ENCODE assay signal across 9 mouse cellular contexts in genomic region chr4:120074061-120074460, GRCm38 (mm10). TPM values are rescaled to one million over a fixed set of nuclear protein-coding genes. Genes with fewer than 3 reads are reported as not detected.
A peak's percentile ranks its signal among the peaks of the same experiment; 100 is the strongest.
DNase-seq lines count a peak whose midpoint lies in the region; ATAC-seq and TF ChIP-seq lines count a peak whose summit lies in the region.
"Had no signal": no experiment of that assay in that cellular context is flagged by ENCODE, and none has a peak within 500 bp of the region (broad histone marks: within the 10 kb centered on the region; RNA-seq: fewer than 3 reads in every experiment).

No protein-coding gene starts in this region.

- no peak for ATAC-seq in midbrain, embryonic 11.5 days (ENCODE audit: low FRiP score)
- peak; percentile 74 for ATAC-seq in midbrain, postnatal 0 days (ENCODE audit: low FRiP score)

- H3K4me3 ChIP-seq in midbrain, embryonic 11.5 days (ENCODE audit: low read depth, low read length), result no peak overlapping the region
- no peak overlapping the region for H3K4me3 ChIP-seq in midbrain, embryonic 10.5 days
- H3K4me3 ChIP-seq in layer of hippocampus, adult 2 months, result no peak overlapping the region
- no peak overlapping the region for H3K4me3 ChIP-seq in midbrain, postnatal 0 days (ENCODE audit: low read depth, low read length)

- no peak overlapping the region for H3K4me2 ChIP-seq in midbrain, embryonic 11.5 days
- no peak overlapping the region for H3K4me2 ChIP-seq in midbrain, postnatal 0 days (ENCODE audit: low read depth, low read length, poor library complexity, severe bottlenecking)

- no peak overlapping the region for H3K9ac ChIP-seq in midbrain, embryonic 11.5 days (ENCODE audit: low read length)
- H3K9ac ChIP-seq in midbrain, postnatal 0 days (replicated peaks; ENCODE audit: low read length, poor library complexity, severe bottlenecking), result no peak overlapping the region
- H3K9ac ChIP-seq: liver, embryonic 14.5 days had no signal

- H3K36me3 ChIP-seq in midbrain, embryonic 11.5 days (ENCODE audit: control insufficient read depth, insufficient read depth, low read length), result no peaks in the 10 kb centered on the region
- no peaks in the 10 kb centered on the region for H3K36me3 ChIP-seq in midbrain, embryonic 10.5 days
- no peaks in the 10 kb centered on the region for H3K36me3 ChIP-seq in midbrain, postnatal 0 days (ENCODE audit: insufficient read depth, low read length)

- no peaks in the 10 kb centered on the region for H3K9me3 ChIP-seq in midbrain, embryonic 11.5 days (ENCODE audit: control insufficient read depth, low read length)
- H3K9me3 ChIP-seq in midbrain, embryonic 10.5 days (replicated peaks), result no peaks in the 10 kb centered on the region
- no peaks in the 10 kb centered on the region for H3K9me3 ChIP-seq in midbrain, postnatal 0 days (ENCODE audit: low read length)

- DNase-seq in cerebellum, adult 11-12 months, result peak; percentile 34
- no peak for DNase-seq in cerebellum, postnatal 36 days
- peak; percentile 57 for DNase-seq in midbrain, embryonic 11.5 days (ENCODE audit: low spot score, missing footprints)
- no peak for DNase-seq in midbrain, embryonic 10.5 days (ENCODE audit: low spot score)
- peak; percentile 48 to 74 for DNase-seq in layer of hippocampus, adult 2 months (ENCODE audit: low spot score in 2 of 2)
- DNase-seq in midbrain, postnatal 0 days (ENCODE audit: low spot score), result peak; percentile 76
- DNase-seq in urinary bladder, adult 18-20 months (ENCODE audit: low spot score in 2 of 2), result no peak
- DNase-seq in spleen, adult 12 weeks (ENCODE audit: low spot score), result no peak

- TF ChIP-seq CTCF in layer of hippocampus, adult 2 months (conservative IDR thresholded peaks at IDR 0.05), result peak; percentile 26; the same call in 1 of the 2 replicates
- TF ChIP-seq CTCF in midbrain, postnatal 0 days (IDR thresholded peaks at IDR 0.05), result no peak

- H3K27ac ChIP-seq in midbrain, embryonic 11.5 days (ENCODE audit: low read depth, low read length), result no peak overlapping the region
- no peak overlapping the region; the same call in 1 of the 2 replicates for H3K27ac ChIP-seq in midbrain, embryonic 10.5 days (replicated peaks)
- H3K27ac ChIP-seq in layer of hippocampus, adult 2 months, result peak overlapping the region; percentile 79
- peak overlapping the region; percentile 26; the same call in 1 of the 2 replicates for H3K27ac ChIP-seq in midbrain, postnatal 0 days (ENCODE audit: low read depth, low read length)
- H3K27ac ChIP-seq: liver, embryonic 14.5 days had no signal

- WGBS in midbrain, embryonic 11.5 days, result 67% methylated on average over 5 of the region's 5 CpGs
- WGBS in midbrain, embryonic 10.5 days, result 67% methylated on average over 5 of the region's 5 CpGs
- WGBS in midbrain, postnatal 0 days, result 50% methylated on average over 5 of the region's 5 CpGs

- H3K27me3 ChIP-seq in midbrain, embryonic 11.5 days (ENCODE audit: control insufficient read depth, insufficient read depth, low read length), result no peaks in the 10 kb centered on the region
- H3K27me3 ChIP-seq in midbrain, embryonic 10.5 days (ENCODE audit: low read depth, poor library complexity, severe bottlenecking), result no peaks in the 10 kb centered on the region; the same call in 1 of the 2 replicates
- H3K27me3 ChIP-seq in midbrain, postnatal 0 days (ENCODE audit: insufficient read depth, low read length), result no peaks in the 10 kb centered on the region

- H3K4me1 ChIP-seq in midbrain, embryonic 11.5 days (ENCODE audit: control insufficient read depth, insufficient read depth, low read length), result no peaks in the 10 kb centered on the region
- peaks cover 12% of the 10 kb centered on the region; the same call in 1 of the 2 replicates for H3K4me1 ChIP-seq in midbrain, embryonic 10.5 days
- no peaks in the 10 kb centered on the region for H3K4me1 ChIP-seq in midbrain, postnatal 0 days (ENCODE audit: insufficient read depth, low read length)

RNA-seq across cellular contexts. Expression of gene AL607142.1, which starts 9.3 kb away (rescaled TPM):
- not detected in 2 replicates for polyA plus RNA-seq in midbrain, embryonic 11.5 days (2014; fragmentation: Nextera tagmentation; extraction: Ambion mirVana)
- not detected in 2 replicates for polyA plus RNA-seq in midbrain, embryonic 10.5 days (2016; fragmentation: Nextera tagmentation; extraction: Ambion mirVana)
- total RNA-seq in layer of hippocampus, adult 2 months (2021), result not detected
- total RNA-seq in midbrain, postnatal 0 days (2014; rRNA removed), result not detected in 2 replicates
- not detected in 2 replicates for polyA plus RNA-seq in midbrain, postnatal 0 days (2015; fragmentation: Nextera tagmentation; extraction: Ambion mirVana)
- polyA plus RNA-seq: liver, embryonic 14.5 days had no signal

Comparison
In these comparisons a context has a peak if more than half of its experiments do, and no peak if none do; other contexts are left out.
1. DNase-seq: peak in cerebellum, adult 11-12 months (single experiment), midbrain, embryonic 11.5 days (single experiment), layer of hippocampus, adult 2 months (2 of 2) and midbrain, postnatal 0 days (single experiment); none in cerebellum, postnatal 36 days (0 of 2), midbrain, embryonic 10.5 days (single experiment), urinary bladder, adult 18-20 months (0 of 2) and spleen, adult 12 weeks (single experiment).
2. H3K27ac ChIP-seq: peak in layer of hippocampus, adult 2 months (single experiment) and midbrain, postnatal 0 days (single experiment); none in midbrain, embryonic 11.5 days (single experiment) and midbrain, embryonic 10.5 days (single experiment).